In the genomic region with DNA sequence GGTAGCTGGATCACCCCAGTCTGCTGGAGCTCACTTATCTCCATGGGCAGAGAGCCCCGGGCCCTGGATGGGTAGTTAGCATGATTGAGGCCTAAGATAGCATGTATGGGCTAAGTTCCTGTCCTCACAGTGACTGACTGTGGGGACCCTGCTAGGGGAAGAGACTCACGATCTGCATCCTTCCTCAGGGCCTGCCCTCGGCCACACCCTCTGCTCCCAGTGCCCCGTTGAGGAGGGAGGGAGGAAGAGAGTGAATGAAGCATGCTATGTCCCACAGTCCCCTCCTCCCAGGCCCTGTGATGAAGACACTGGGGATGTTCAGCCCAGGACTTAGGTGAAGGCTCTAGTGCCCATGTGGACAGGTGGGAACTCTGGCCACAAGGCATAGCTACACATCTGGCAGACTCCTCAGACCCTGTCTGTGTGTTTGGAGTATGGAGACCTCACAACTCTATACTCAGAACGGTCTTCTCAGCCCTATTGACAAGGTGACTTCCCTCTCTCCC, we compare ENCODE assay signal across 11 mouse cellular contexts. TPM values are rescaled to one million over a fixed set of nuclear protein-coding genes. Genes with fewer than 3 reads are reported as not detected.
DNase-seq lines count a peak whose midpoint lies in the region; ATAC-seq and TF ChIP-seq lines count a peak whose summit lies in the region.
"Had no signal": no experiment of that assay in that cellular context is flagged by ENCODE, and none has a peak within 500 bp of the region (broad histone marks: within the 10 kb centered on the region; RNA-seq: fewer than 3 reads in every experiment).

No protein-coding gene starts in this region.

- WGBS in lung, embryonic 16.5 days = 31% methylated on average over 5 of the region's 5 CpGs
- 37% methylated on average over 5 of the region's 5 CpGs for WGBS in intestine, embryonic 15.5 days
- 28% methylated on average over 5 of the region's 5 CpGs for WGBS in small intestine, adult 2 months

- no peaks in the 10 kb centered on the region for H3K9me3 ChIP-seq in lung, embryonic 16.5 days (ENCODE audit: control insufficient read depth, low read length)
- no peaks in the 10 kb centered on the region for H3K9me3 ChIP-seq in intestine, embryonic 15.5 days

- no peak for ATAC-seq in lung, embryonic 16.5 days (ENCODE audit: low read depth)
- ATAC-seq in intestine, embryonic 15.5 days = no peak
- ATAC-seq: forebrain, embryonic 16.5 days had no signal

- TF ChIP-seq POLR2A in small intestine, adult 2 months (IDR thresholded peaks at IDR 0.05; ENCODE audit: low read depth, low read length) = no peak

- H3K4me1 ChIP-seq in lung, embryonic 16.5 days (replicated peaks; ENCODE audit: control insufficient read depth, insufficient read depth, low read length) = peaks cover 7% of the 10 kb centered on the region; the same call in 1 of the 2 replicates
- peaks cover 28% of the 10 kb centered on the region for H3K4me1 ChIP-seq in intestine, embryonic 15.5 days (replicated peaks)
- H3K4me1 ChIP-seq in small intestine, adult 2 months (ENCODE audit: control insufficient read depth, insufficient read depth, insufficient read length, low read length) = peaks cover 2% of the 10 kb centered on the region; the same call in 1 of the 2 replicates

- peak overlapping the region; percentile 59 for H3K4me3 ChIP-seq in lung, embryonic 16.5 days (ENCODE audit: low read length)
- H3K4me3 ChIP-seq in intestine, embryonic 15.5 days (replicated peaks) = peak overlapping the region; percentile 47
- H3K4me3 ChIP-seq in small intestine, adult 2 months (ENCODE audit: low read depth, low read length) = peak overlapping the region; percentile 74

- no peaks in the 10 kb centered on the region for H3K27me3 ChIP-seq in lung, embryonic 16.5 days (ENCODE audit: control insufficient read depth, insufficient read depth, low read depth, low read length)
- H3K27me3 ChIP-seq in intestine, embryonic 15.5 days (replicated peaks) = no peaks in the 10 kb centered on the region
- H3K27me3 ChIP-seq in small intestine, adult 2 months (ENCODE audit: control insufficient read depth, insufficient read depth, low read length) = no peaks in the 10 kb centered on the region

- H3K4me2 ChIP-seq in lung, embryonic 16.5 days (ENCODE audit: low read depth, low read length) = peak overlapping the region; percentile 80
- peak overlapping the region; percentile 68 for H3K4me2 ChIP-seq in intestine, embryonic 15.5 days (replicated peaks)

- intact Hi-C loops in left cerebral cortex, postnatal 25 days (cut with DNase I) = no loop called here

- peak; percentile 92 for DNase-seq in heart, adult 11 months
- no peak for DNase-seq in heart, adult 8-10 months (ENCODE audit: low spot score)
- no peak for DNase-seq in lung, postnatal 14 days
- DNase-seq in cerebellum, adult 11 months = no peak
- DNase-seq in left cerebral cortex, postnatal 25 days (ENCODE audit: low spot score in 2 of 2) = no peak
- DNase-seq: adrenal gland, postnatal 25 days; cerebellum, postnatal 14 days had no signal

- H3K27ac ChIP-seq in lung, embryonic 16.5 days (ENCODE audit: low read length) = no peak overlapping the region
- H3K27ac ChIP-seq in intestine, embryonic 15.5 days = no peak overlapping the region
- 0 out of 2 replicates have a peak overlapping the region, but pooled peaks have one; percentile 8 for H3K27ac ChIP-seq in small intestine, adult 2 months (ENCODE audit: insufficient read depth, low read depth, low read length)

- peaks cover 18% of the 10 kb centered on the region for H3K36me3 ChIP-seq in lung, embryonic 16.5 days (ENCODE audit: control insufficient read depth, insufficient read depth, low read length)
- H3K36me3 ChIP-seq in intestine, embryonic 15.5 days = peaks cover 32% of the 10 kb centered on the region; the same call in 1 of the 2 replicates
- H3K36me3 ChIP-seq in small intestine, adult 2 months (ENCODE audit: control insufficient read depth, insufficient read depth, low read length) = no peaks in the 10 kb centered on the region

- H3K9ac ChIP-seq in lung, embryonic 16.5 days (ENCODE audit: low read length) = peak overlapping the region; percentile 80
- H3K9ac ChIP-seq in intestine, embryonic 15.5 days = peak overlapping the region; percentile 74

- no peak for TF ChIP-seq CTCF in small intestine, adult 2 months (IDR thresholded peaks at IDR 0.05; ENCODE audit: extremely low read depth, insufficient read length, insufficient replicate concordance, low read depth, low read length)

RNA-seq across cellular contexts. Expression of a gene that starts 1.7 kb away (rescaled TPM):
- total RNA-seq in heart, adult 8-10 months (2022) = 10 to 100 TPM; 23.3 to 31.8 (median 29.8) TPM
- polyA plus RNA-seq in lung, embryonic 16.5 days (2015; fragmentation: Nextera tagmentation; extraction: Ambion mirVana) = 329 and 333 TPM in 2 replicates
- polyA plus RNA-seq in intestine, embryonic 15.5 days (2015; fragmentation: Nextera tagmentation; extraction: Ambion mirVana) = 317 and 323 TPM in 2 replicates
- polyA plus RNA-seq in small intestine, adult 2 months (2012; rRNA removed) = 48.0 and 106 TPM in 2 replicates
- total RNA-seq in left cerebral cortex, postnatal 25 days (2021) = 10 to 100 TPM; 35.8 to 45.6 TPM
